14 mouse cellular contexts compared by ENCODE assay signal in the genomic region with DNA sequence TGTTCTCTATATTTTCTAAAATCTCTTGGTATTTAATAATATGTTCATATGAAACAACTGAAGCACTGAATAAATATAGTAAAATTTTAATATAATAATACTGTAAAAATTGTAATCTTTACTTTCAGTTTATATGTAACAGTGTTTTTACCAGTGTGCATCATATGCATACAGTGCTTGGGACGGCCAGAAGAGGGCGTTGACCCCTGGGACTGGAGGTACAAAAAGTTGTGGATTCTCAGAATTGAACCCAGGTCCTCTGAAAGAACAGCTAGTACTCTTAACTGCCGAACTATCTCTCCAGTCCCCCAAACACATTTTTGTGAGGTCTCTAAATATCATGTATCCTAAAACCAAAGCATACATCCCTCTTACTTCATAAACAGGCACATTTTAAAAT.
"Had no signal": no experiment of that assay in that cellular context is flagged by ENCODE, and none has a peak within 500 bp of the region (broad histone marks: within the 10 kb centered on the region; RNA-seq: fewer than 3 reads in every experiment).

No protein-coding gene starts in this region.

- H3K36me3 ChIP-seq: limb, embryonic 15.5 days; liver, embryonic 15.5 days; midbrain, embryonic 12.5 days; neural tube, embryonic 12.5 days had no signal

- H3K4me2 ChIP-seq: limb, embryonic 15.5 days; liver, embryonic 15.5 days; lung, embryonic 14.5 days; midbrain, embryonic 12.5 days; neural tube, embryonic 12.5 days had no signal

- H3K4me3 ChIP-seq: left cerebral cortex, adult 2 months; limb, embryonic 15.5 days; liver, embryonic 15.5 days; midbrain, embryonic 12.5 days; myocyte; neural tube, embryonic 12.5 days had no signal

- ATAC-seq: intestine, embryonic 16.5 days had no signal

- H3K4me1 ChIP-seq: limb, embryonic 15.5 days; liver, embryonic 15.5 days; neural tube, embryonic 12.5 days had no signal

- H3K27me3 ChIP-seq: limb, embryonic 15.5 days; liver, embryonic 15.5 days; midbrain, embryonic 12.5 days; neural tube, embryonic 12.5 days had no signal

- DNase-seq: kidney, adult 8-10 months; kidney, postnatal 25 days; lung, embryonic 14.5 days; retina, postnatal 1 day; right cerebral cortex, postnatal 4 days; spleen, adult 18-20 months; thymus, postnatal 4 days had no signal

- H3K9me3 ChIP-seq: limb, embryonic 15.5 days; liver, embryonic 15.5 days; midbrain, embryonic 12.5 days; neural tube, embryonic 12.5 days had no signal

- H3K9ac ChIP-seq: limb, embryonic 15.5 days; liver, embryonic 15.5 days; lung, embryonic 14.5 days; midbrain, embryonic 12.5 days; neural tube, embryonic 12.5 days had no signal

- H3K27ac ChIP-seq: left cerebral cortex, adult 2 months; limb, embryonic 15.5 days; liver, embryonic 15.5 days; midbrain, embryonic 12.5 days; neural tube, embryonic 12.5 days had no signal
